Mouse (Mus musculus) hindbrain, postnatal 0 days (tissue): ENCODE results near the gene Rgl3. TPM values are rescaled to one million over a fixed set of nuclear protein-coding genes. Genes with fewer than 3 reads are reported as not detected.
A peak's percentile ranks its signal among the peaks of the same experiment; 100 is the strongest.

Source experiments
- ATAC-seq: fragments of 200-750 bp; cut with Nextera tagmentation; 2 replicates; pipeline ENCODE4 v1.8.0; 2017; ENCODE audit warnings: mild to moderate bottlenecking, moderate TSS enrichment, moderate library complexity
- DNase-seq: peaks from one replicate; pipeline ENCODE4 v3.0.0-alpha.2; 2015; ENCODE audit warnings: low spot score
- H3K27ac ChIP-seq: fragments of 300-500 bp; sonication (generic); 2 replicates; pipeline ENCODE4 v1.5.1; 2014; ENCODE audit warnings: mild to moderate bottlenecking
- H3K27me3 ChIP-seq: fragments of 300-500 bp; sonication (generic); 2 replicates; pipeline ENCODE4 v1.6.1; 2014; ENCODE audit warnings: low read length, mixed read lengths; ENCODE audit not compliant: insufficient read depth
- H3K36me3 ChIP-seq: fragments of 300-500 bp; sonication (generic); 2 replicates; pipeline ENCODE4 v1.6.1; 2014; ENCODE audit warnings: low read length, mixed read lengths; ENCODE audit not compliant: insufficient read depth
- H3K4me1 ChIP-seq: fragments of 300-500 bp; sonication (generic); 2 replicates; pipeline ENCODE4 v1.6.1; 2014; ENCODE audit warnings: antibody characterized with exemption, low read length, mixed read lengths; ENCODE audit not compliant: insufficient read depth
- H3K4me2 ChIP-seq: fragments of 300-500 bp; sonication (generic); 2 replicates; pipeline ENCODE4 v1.6.1; 2014; ENCODE audit warnings: low read depth, mild to moderate bottlenecking, low read length, moderate library complexity, mixed read lengths
- H3K4me3 ChIP-seq: fragments of 300-500 bp; sonication (generic); 2 replicates; pipeline ENCODE4 v1.5.1; 2014; ENCODE audit warnings: low read length
- H3K9ac ChIP-seq: fragments of 300-500 bp; sonication (generic); replicated peaks from 2 replicates; pipeline ENCODE4 v1.6.1; 2014; ENCODE audit warnings: mild to moderate bottlenecking, low read length, moderate library complexity, mixed read lengths
- H3K9me3 ChIP-seq: fragments of 300-500 bp; sonication (generic); 2 replicates; pipeline ENCODE4 v1.6.1; 2016; ENCODE audit warnings: low read length, mixed read lengths
- CTCF ChIP-seq: IDR thresholded peaks from 2 replicates; pipeline ENCODE4 v1.5.1; 2016; ENCODE audit warnings: antibody characterized with exemption, control low read depth, low read depth
- WGBS: fragments of 180-500 bp; shearing (Covaris S2); extraction: QIAGEN DNeasy Blood & Tissue Kit; methylation state at CpG from one replicate; pipeline ENCODE4 v1.1.7; 2014; 5-methylcytosine and 5-hydroxymethylcytosine counted together
- polyA plus RNA-seq: library from polyadenylated mRNA; unstranded; fragments of >200 nt; fragmentation: Nextera tagmentation; extraction: Ambion mirVana; gene quantifications from 2 replicates; pipeline ENCODE4 v1.2.1, GENCODE M21; 2015
- total RNA-seq: library from RNA; depleted of rRNA; stranded (reverse); fragments of >200 nt; gene quantifications from 2 replicates; pipeline ENCODE4 v1.2.3, GENCODE M21; 2014

Rgl3 gene
- total and polyA plus RNA-seq, 2 experiments from 2014 or later, result 2.5 to 5.1 TPM

DNA sequence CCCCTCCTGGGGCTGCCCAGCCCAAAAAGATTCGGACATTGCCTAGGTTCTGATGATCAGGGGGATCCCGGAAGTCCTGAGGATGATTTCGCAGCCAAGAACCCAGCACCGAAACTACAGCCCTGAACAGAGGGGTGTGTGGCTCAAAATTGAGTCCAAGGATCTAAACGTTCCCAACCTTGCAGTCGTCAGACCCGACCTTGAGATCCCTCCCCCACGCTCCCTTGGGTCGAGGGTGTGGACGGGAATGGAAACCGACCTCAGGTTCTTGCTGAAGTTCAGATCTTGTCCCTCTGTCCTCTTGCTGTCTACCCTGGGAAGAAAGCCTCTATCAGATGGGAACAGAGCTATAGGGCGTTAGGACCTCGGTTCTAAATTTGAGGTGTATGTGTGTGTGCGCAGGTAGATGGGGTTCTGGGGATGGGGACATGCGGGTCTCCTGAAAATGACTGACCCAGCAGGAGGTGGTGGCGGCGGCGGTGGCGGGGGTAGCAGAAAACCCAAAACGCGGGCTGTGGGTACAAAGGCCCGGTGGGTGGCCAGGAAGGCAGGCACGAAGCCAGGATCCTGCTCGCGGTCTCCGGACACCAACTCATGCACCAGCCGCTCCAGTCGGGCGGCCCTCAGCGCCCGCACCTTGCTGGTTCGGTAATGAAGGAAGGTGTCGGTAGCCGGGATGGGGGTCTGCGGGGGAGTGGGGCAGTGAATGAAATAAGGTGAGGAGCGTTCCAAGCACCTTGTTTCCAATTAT lies 1.5 kb downstream of the Rgl3 start:
- H3K27ac ChIP-seq, result no peak overlapping the region
- TF ChIP-seq CTCF, result no peak
- peak overlapping the region; percentile 73 for H3K4me2 ChIP-seq
- no peaks in the 10 kb centered on the region for H3K36me3 ChIP-seq
- peak overlapping the region; percentile 45; the same call in 1 of the 2 replicates for H3K9ac ChIP-seq
- 10% methylated on average over 36 of the region's 36 CpGs for WGBS
- H3K4me3 ChIP-seq, result peak overlapping the region; percentile 41
- H3K27me3 ChIP-seq, result peaks cover 27% of the 10 kb centered on the region
- ATAC-seq (no peak), DNase-seq (no peak)
- no peaks in the 10 kb centered on the region for H3K9me3 ChIP-seq
- peaks cover 16% of the 10 kb centered on the region for H3K4me1 ChIP-seq

- Histone ChIP-seq H3K9me3 (no peaks in the 10 kb centered on the region), H3K27me3 (peaks cover 9% of the 10 kb centered on the region), H3K27ac (no peak overlapping the region), H3K4me2 (no peak overlapping the region), H3K9ac (no peak overlapping the region), H3K4me3 (no peak overlapping the region), H3K4me1 (peaks cover 11% of the 10 kb centered on the region), H3K36me3 (no peaks in the 10 kb centered on the region)
- TF ChIP-seq CTCF, result no peak
- no peak for ATAC-seq
- WGBS, result 31% methylated on average over 3 of the region's 3 CpGs
- no peak for DNase-seq
Measured at GRCm38 (mm10) chr9:21983911-21984310, 5.3 kb downstream of the Rgl3 start.

DNA sequence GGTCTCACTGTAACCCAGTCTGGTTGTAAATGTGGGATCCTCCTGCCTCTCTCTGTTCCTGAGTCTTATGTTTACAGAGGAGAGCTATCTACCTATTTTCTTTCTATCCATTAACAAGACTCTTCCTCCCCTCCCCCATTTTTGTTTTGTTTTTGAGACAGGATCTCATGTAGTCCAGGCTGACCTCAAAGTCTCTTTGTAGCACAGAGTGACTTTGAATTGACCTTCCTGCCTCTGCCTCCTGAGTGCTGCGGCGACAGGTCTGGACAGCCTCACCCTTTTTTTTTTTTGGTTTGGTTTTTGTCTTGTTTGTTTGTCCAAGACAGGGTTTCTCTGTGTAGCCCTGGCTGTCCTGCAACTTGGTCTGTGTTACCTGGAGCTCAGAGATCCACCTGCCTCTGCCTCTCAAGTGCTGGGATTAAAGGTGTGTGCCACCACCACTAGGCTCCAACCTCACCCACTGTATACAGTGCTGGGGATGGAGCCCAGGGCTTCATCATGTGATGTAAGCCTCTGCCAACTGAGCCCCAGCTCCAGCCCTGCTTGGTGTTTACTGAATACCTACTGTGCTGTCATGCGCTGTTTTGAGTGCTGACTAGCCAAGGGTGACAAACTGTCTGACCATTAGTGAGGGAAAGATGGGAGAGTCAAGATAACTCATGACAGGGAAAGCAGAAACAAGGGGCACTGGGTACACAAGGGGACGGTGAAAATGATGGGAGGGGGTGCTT lies 10.7 kb downstream of the Rgl3 start:
- Histone ChIP-seq H3K27me3 (no peaks in the 10 kb centered on the region), H3K4me1 (no peaks in the 10 kb centered on the region), H3K4me2 (no peak overlapping the region), H3K4me3 (no peak overlapping the region), H3K9ac (no peak overlapping the region), H3K36me3 (no peaks in the 10 kb centered on the region), H3K27ac (no peak overlapping the region), H3K9me3 (no peaks in the 10 kb centered on the region)
- DNase-seq (no peak), ATAC-seq (no peak)
- 90% methylated on average over 4 of the region's 4 CpGs for WGBS
- TF ChIP-seq CTCF, result no peak

GRCm38 (mm10) chr9:21977972-21978371 lies 11.3 kb downstream of the Rgl3 start:
- WGBS, result 37% methylated on average over 2 of the region's 2 CpGs
- Histone ChIP-seq H3K9me3 (no peaks in the 10 kb centered on the region), H3K36me3 (no peaks in the 10 kb centered on the region), H3K4me2 (no peak overlapping the region), H3K9ac (no peak overlapping the region), H3K4me1 (no peaks in the 10 kb centered on the region), H3K4me3 (no peak overlapping the region), H3K27me3 (no peaks in the 10 kb centered on the region), H3K27ac (no peak overlapping the region)
- ATAC-seq (no peak), DNase-seq (no peak)
- peak; percentile 65 for TF ChIP-seq CTCF

GRCm38 (mm10) chr9:21977331-21977730 lies 11.9 kb downstream of the Rgl3 start:
- Histone ChIP-seq H3K4me2 (no peak overlapping the region), H3K4me1 (no peaks in the 10 kb centered on the region), H3K9ac (no peak overlapping the region), H3K36me3 (no peaks in the 10 kb centered on the region), H3K9me3 (no peaks in the 10 kb centered on the region), H3K4me3 (no peak overlapping the region), H3K27me3 (no peaks in the 10 kb centered on the region), H3K27ac (no peak overlapping the region)
- 61% methylated on average over 5 of the region's 5 CpGs for WGBS
- ATAC-seq (0 out of 2 replicates have a peak, but pooled peaks have one; percentile 19), DNase-seq (no peak)
- no peak for TF ChIP-seq CTCF

GRCm38 (mm10) chr9:21976626-21977175 lies 12.5 kb downstream of the Rgl3 start:
- WGBS, result 78% methylated on average over 10 of the region's 10 CpGs
- H3K27ac ChIP-seq, result no peak overlapping the region
- H3K4me3 ChIP-seq, result no peak overlapping the region
- TF ChIP-seq CTCF, result no peak
- DNase-seq, result no peak
- no peak for ATAC-seq
- H3K4me1 ChIP-seq, result no peaks in the 10 kb centered on the region
- no peaks in the 10 kb centered on the region for H3K36me3 ChIP-seq
- H3K4me2 ChIP-seq, result no peak overlapping the region
- H3K9ac ChIP-seq, result no peak overlapping the region
- no peaks in the 10 kb centered on the region for H3K27me3 ChIP-seq
- no peaks in the 10 kb centered on the region for H3K9me3 ChIP-seq
